Mouse (Mus musculus) liver, adult 2 months (tissue): ENCODE data around the gene Olfr1512.

ENCODE experiments used
- CTCF ChIP-seq: fragments of 200-500 bp; IDR thresholded peaks from 2 replicates; pipeline ENCODE4 v1.5.1; 2011; ENCODE audit warnings: low read depth, low read length, control low read depth
- POLR2A ChIP-seq: fragments of 200-500 bp; IDR thresholded peaks from 2 replicates; pipeline ENCODE4 v1.6.1; 2011; ENCODE audit warnings: low read length, control low read depth; ENCODE audit not compliant: insufficient read depth; ENCODE audit errors: extremely low read depth

DNA sequence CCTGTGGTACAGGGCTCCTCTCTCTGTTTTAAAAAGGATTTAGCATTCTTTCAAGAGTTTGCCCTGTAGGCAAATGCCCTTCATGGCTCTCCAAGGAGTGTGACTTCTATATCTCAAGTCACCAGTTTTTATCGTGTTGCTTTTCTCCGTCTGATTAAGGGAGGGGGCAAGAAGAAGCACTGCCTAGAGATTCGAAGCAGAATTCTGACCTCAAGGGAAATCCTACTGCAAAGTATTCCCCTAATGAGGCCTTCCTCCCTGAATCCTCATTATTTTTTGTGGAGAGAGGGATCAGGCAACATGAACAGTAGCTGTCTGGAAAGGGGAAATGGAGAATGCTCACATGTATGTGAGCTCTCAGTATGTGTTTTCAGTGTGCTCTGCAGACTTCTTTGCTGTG is 35.3 kb upstream of the Olfr1512 start, which contains the start of gene Olfr1510:
- TF ChIP-seq POLR2A, result no peak
- no peak for TF ChIP-seq CTCF
